Mouse (Mus musculus): ENCODE results near the gene Micall1. TPM values are rescaled to one million over a fixed set of nuclear protein-coding genes. Genes with fewer than 3 reads are reported as not detected.
A peak's percentile ranks its signal among the peaks of the same experiment; 100 is the strongest.

Micall1 gene
- total RNA-seq, 2 experiments from 2014 or later = 41.3 to 51.4 TPM

GRCm38 (mm10) chr15:79097135-79097534 lies 11.6 kb upstream of the Micall1 start:
- DNase-seq = no peak

- peak; percentile 82 to 84 for DNase-seq
Measured at GRCm38 (mm10) chr15:79097611-79098025, 11.1 kb upstream of the Micall1 start.

GRCm38 (mm10) chr15:79098220-79098619 lies 10.5 kb upstream of the Micall1 start:
- no peak for DNase-seq

- peak; percentile 59 to 65 for DNase-seq
Measured at GRCm38 (mm10) chr15:79098868-79099267, 9.8 kb upstream of the Micall1 start.

- peak in 1 of 2 experiments; percentile 39 for DNase-seq
Measured at GRCm38 (mm10) chr15:79099456-79099855, 9.2 kb upstream of the Micall1 start.

GRCm38 (mm10) chr15:79100391-79100790 lies 8.3 kb upstream of the Micall1 start:
- no peak for DNase-seq

GRCm38 (mm10) chr15:79101531-79101930 lies 7.2 kb upstream of the Micall1 start:
- DNase-seq = no peak

- no peak for DNase-seq
Measured at GRCm38 (mm10) chr15:79103264-79103663, 5.4 kb upstream of the Micall1 start.

GRCm38 (mm10) chr15:79105804-79106203 lies 2.9 kb upstream of the Micall1 start:
- DNase-seq = no peak

- DNase-seq = peak; percentile 55 to 57
Measured at GRCm38 (mm10) chr15:79107966-79108365, 732 bp upstream of the Micall1 start.

- DNase-seq = peak; percentile 44 to 64
Measured at GRCm38 (mm10) chr15:79109321-79109934, 730 bp downstream of the Micall1 start.

- DNase-seq = no peak
Measured at GRCm38 (mm10) chr15:79110031-79110430, 1.3 kb downstream of the Micall1 start.

GRCm38 (mm10) chr15:79110528-79110927 lies 1.8 kb downstream of the Micall1 start:
- DNase-seq = no peak

- DNase-seq = peak; percentile 61 to 72
Measured at GRCm38 (mm10) chr15:79111774-79112173, 3.1 kb downstream of the Micall1 start.

GRCm38 (mm10) chr15:79115276-79115675 lies 6.6 kb downstream of the Micall1 start:
- DNase-seq = peak in 1 of 2 experiments; percentile 48

GRCm38 (mm10) chr15:79119491-79119890 lies 10.8 kb downstream of the Micall1 start:
- DNase-seq = no peak

GRCm38 (mm10) chr15:79122119-79122518 lies 13.4 kb downstream of the Micall1 start:
- DNase-seq = peak; percentile 50 to 65

GRCm38 (mm10) chr15:79122546-79122945 lies 13.8 kb downstream of the Micall1 start:
- no peak for DNase-seq

- no peak for DNase-seq
Measured at GRCm38 (mm10) chr15:79123751-79124150, 15.1 kb downstream of the Micall1 start.

GRCm38 (mm10) chr15:79124331-79124875 lies 15.7 kb downstream of the Micall1 start:
- DNase-seq = no peak

GRCm38 (mm10) chr15:79126217-79126932 lies 17.7 kb downstream of the Micall1 start:
- peak; percentile 50 to 55 for DNase-seq

GRCm38 (mm10) chr15:79127101-79127500 lies 18.4 kb downstream of the Micall1 start:
- DNase-seq = no peak

- no peak for DNase-seq
Measured at GRCm38 (mm10) chr15:79128208-79128607, 19.5 kb downstream of the Micall1 start.
